Mouse (Mus musculus): Measurements from ENCODE around the gene Ihh. TPM values are rescaled to one million over a fixed set of nuclear protein-coding genes. Genes with fewer than 3 reads are reported as not detected.

Gene Ihh
- polyA plus RNA-seq, 1 experiment from 2014 or later, result 0.21 TPM

DNA sequence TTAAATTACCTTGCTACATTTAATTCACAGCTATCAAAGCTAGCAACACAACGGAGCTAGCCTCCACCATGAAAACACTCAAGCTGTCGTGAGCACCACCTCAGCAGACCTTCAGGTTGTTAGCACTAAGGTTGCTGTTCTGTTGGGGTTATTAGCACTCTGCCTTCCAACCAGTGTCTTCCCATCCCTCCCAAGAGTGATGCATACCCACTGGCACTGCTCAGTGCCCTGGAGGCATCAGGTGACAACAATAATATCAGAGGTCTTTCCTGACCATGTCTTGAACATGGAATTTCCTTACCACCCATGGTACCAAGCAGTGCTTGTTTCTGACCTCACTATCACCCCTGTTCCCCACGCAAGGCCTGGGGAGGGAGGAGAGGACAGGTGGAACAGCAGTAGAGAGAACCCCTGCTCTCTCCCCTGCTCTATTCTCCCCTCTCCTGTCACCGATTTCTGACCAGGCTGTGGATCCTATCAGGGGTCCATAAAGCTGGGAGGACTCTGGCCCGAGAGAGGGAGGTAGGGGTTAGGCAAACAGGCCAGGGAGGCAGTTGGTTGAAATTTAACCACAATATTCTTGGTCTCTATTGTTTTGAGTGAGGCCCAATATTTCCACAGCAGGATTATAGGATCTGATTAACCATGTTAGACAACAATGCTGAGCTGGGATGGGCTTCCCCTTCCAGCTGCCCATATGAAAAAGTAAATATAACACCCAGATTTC, 10.8 kb upstream of the Ihh start:
- no peak for ATAC-seq
- 67% methylated on average over 5 of the region's 5 CpGs for WGBS

GRCm38 (mm10) chr1:74961722-74962121, 10.2 kb upstream of the Ihh start:
- Histone ChIP-seq H3K4me1 (peaks cover 8% of the 10 kb centered on the region), H3K4me3 (no peak overlapping the region), H3K4me2 (no peak overlapping the region), H3K9ac (no peak overlapping the region), H3K36me3 (ENCODE audit: poor library complexity, severe bottlenecking) (no peaks in the 10 kb centered on the region), H3K9me3 (replicated peaks) (no peaks in the 10 kb centered on the region), H3K27ac (no peak overlapping the region), H3K27me3 (peaks cover 19% of the 10 kb centered on the region)
- 86% methylated on average over 7 of the region's 7 CpGs for WGBS
- no peak for ATAC-seq

More for the DNA sequence above, 10.8 kb upstream of the Ihh start:
- H3K27me3 ChIP-seq, result 0 out of 2 replicates have a peak, but pooled peaks cover 15% of the 10 kb centered on the region
- H3K9me3 ChIP-seq (replicated peaks), result no peaks in the 10 kb centered on the region
- no peak overlapping the region for H3K4me3 ChIP-seq
- no peaks in the 10 kb centered on the region for H3K36me3 ChIP-seq (ENCODE audit: poor library complexity, severe bottlenecking)
- H3K9ac ChIP-seq, result no peak overlapping the region
- H3K4me1 ChIP-seq, result peaks cover 8% of the 10 kb centered on the region
- no peak overlapping the region for H3K27ac ChIP-seq
- no peak overlapping the region for H3K4me2 ChIP-seq

GRCm38 (mm10) chr1:74960059-74960458, 8.6 kb upstream of the Ihh start:
- no peak overlapping the region for H3K27ac ChIP-seq
- no peak for ATAC-seq
- H3K4me2 ChIP-seq, result no peak overlapping the region
- H3K27me3 ChIP-seq, result peaks cover 31% of the 10 kb centered on the region
- no peak overlapping the region for H3K9ac ChIP-seq
- no peaks in the 10 kb centered on the region for H3K36me3 ChIP-seq (ENCODE audit: poor library complexity, severe bottlenecking)
- no peak overlapping the region for H3K4me3 ChIP-seq
- H3K9me3 ChIP-seq (replicated peaks), result no peaks in the 10 kb centered on the region
- H3K4me1 ChIP-seq, result peaks cover 5% of the 10 kb centered on the region
- WGBS, result 93% methylated on average over 7 of the region's 7 CpGs

- Histone ChIP-seq H3K9ac (peak overlapping the region; percentile 45), H3K4me2 (peak overlapping the region; percentile 63), H3K27ac (no peak overlapping the region), H3K4me1 (peaks cover 38% of the 10 kb centered on the region), H3K36me3 (ENCODE audit: poor library complexity, severe bottlenecking) (no peaks in the 10 kb centered on the region), H3K4me3 (peak overlapping the region; percentile 35), H3K27me3 (peaks cover 97% of the 10 kb centered on the region), H3K9me3 (replicated peaks) (no peaks in the 10 kb centered on the region)
- ATAC-seq, result 0 out of 2 replicates have a peak, but pooled peaks have one; percentile 27
- WGBS, result under 1% methylated on average over 68 of the region's 84 CpGs
Observed at GRCm38 (mm10) chr1:74950576-74951490, 639 bp downstream of the Ihh start.

DNA sequence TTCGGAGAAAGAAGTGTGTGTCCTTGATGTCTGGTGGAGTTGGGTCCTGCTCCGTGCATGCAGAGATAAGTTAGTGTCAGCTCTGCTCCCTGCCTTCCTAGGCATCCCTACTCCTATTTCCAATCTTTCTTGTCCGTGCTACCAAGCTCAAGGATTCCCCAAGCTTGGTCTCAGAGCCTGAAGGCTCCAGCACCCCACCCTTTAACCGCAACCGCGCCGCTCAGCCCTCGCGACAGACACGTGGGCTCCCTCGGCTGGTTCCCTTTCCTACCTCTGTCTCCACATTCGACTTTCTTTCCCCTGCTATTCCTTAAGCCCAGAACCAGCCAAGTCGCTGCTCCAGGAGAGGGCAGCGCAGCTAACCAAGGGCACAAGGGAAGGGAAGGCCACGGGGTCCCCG, 1.4 kb downstream of the Ihh start:
- Histone ChIP-seq H3K36me3 (ENCODE audit: poor library complexity, severe bottlenecking) (no peaks in the 10 kb centered on the region), H3K9me3 (replicated peaks) (no peaks in the 10 kb centered on the region), H3K27me3 (peaks cover 99% of the 10 kb centered on the region), H3K27ac (no peak overlapping the region), H3K4me2 (peak overlapping the region; percentile 63; the same call in 1 of the 2 replicates), H3K4me3 (no peak overlapping the region; the same call in 1 of the 2 replicates), H3K9ac (no peak overlapping the region), H3K4me1 (peaks cover 38% of the 10 kb centered on the region)
- ATAC-seq, result no peak
- 2% methylated on average over 16 of the region's 16 CpGs for WGBS

GRCm38 (mm10) chr1:74949666-74950050, 1.8 kb downstream of the Ihh start:
- no peak for ATAC-seq
- no peak overlapping the region for H3K4me2 ChIP-seq
- H3K4me1 ChIP-seq, result peaks cover 38% of the 10 kb centered on the region
- no peak overlapping the region for H3K4me3 ChIP-seq
- no peak overlapping the region for H3K9ac ChIP-seq
- WGBS, result 3% methylated on average over 24 of the region's 24 CpGs
- no peaks in the 10 kb centered on the region for H3K36me3 ChIP-seq (ENCODE audit: poor library complexity, severe bottlenecking)
- H3K27ac ChIP-seq, result no peak overlapping the region
- no peaks in the 10 kb centered on the region for H3K9me3 ChIP-seq (replicated peaks)
- peaks cover 99% of the 10 kb centered on the region for H3K27me3 ChIP-seq

GRCm38 (mm10) chr1:74948784-74949665, 2.4 kb downstream of the Ihh start:
- WGBS, result 1% methylated on average over 20 of the region's 20 CpGs
- Histone ChIP-seq H3K27ac (no peak overlapping the region), H3K27me3 (peaks cover 98% of the 10 kb centered on the region), H3K4me2 (peak overlapping the region; percentile 60), H3K4me1 (peaks cover 38% of the 10 kb centered on the region), H3K36me3 (ENCODE audit: poor library complexity, severe bottlenecking) (no peaks in the 10 kb centered on the region), H3K4me3 (0 out of 2 replicates have a peak overlapping the region, but pooled peaks have one; percentile 26), H3K9ac (no peak overlapping the region), H3K9me3 (replicated peaks) (no peaks in the 10 kb centered on the region)
- ATAC-seq, result no peak; the same call in 1 of the 2 replicates

GRCm38 (mm10) chr1:74947986-74948670, 3.3 kb downstream of the Ihh start:
- H3K4me1 ChIP-seq, result peaks cover 38% of the 10 kb centered on the region
- peak overlapping the region; percentile 26 for H3K4me3 ChIP-seq
- H3K4me2 ChIP-seq, result peak overlapping the region; percentile 60
- H3K36me3 ChIP-seq (ENCODE audit: poor library complexity, severe bottlenecking), result no peaks in the 10 kb centered on the region
- no peaks in the 10 kb centered on the region for H3K9me3 ChIP-seq (replicated peaks)
- no peak overlapping the region for H3K27ac ChIP-seq
- ATAC-seq, result no peak
- H3K9ac ChIP-seq, result peak overlapping the region; percentile 49; the same call in 1 of the 2 replicates
- 1% methylated on average over 41 of the region's 41 CpGs for WGBS
- peaks cover 97% of the 10 kb centered on the region for H3K27me3 ChIP-seq

- H3K27ac ChIP-seq, result no peak overlapping the region
- no peaks in the 10 kb centered on the region for H3K9me3 ChIP-seq (replicated peaks)
- H3K4me2 ChIP-seq, result no peak overlapping the region
- peaks cover 79% of the 10 kb centered on the region for H3K27me3 ChIP-seq
- H3K4me1 ChIP-seq, result no peaks in the 10 kb centered on the region
- H3K36me3 ChIP-seq (ENCODE audit: poor library complexity, severe bottlenecking), result no peaks in the 10 kb centered on the region
- no peak for ATAC-seq
- H3K4me3 ChIP-seq, result no peak overlapping the region
- 51% methylated on average over 12 of the region's 12 CpGs for WGBS
- H3K9ac ChIP-seq, result no peak overlapping the region
Observed at GRCm38 (mm10) chr1:74941651-74942360, 9.7 kb downstream of the Ihh start.

- H3K9ac ChIP-seq, result no peak overlapping the region
- no peak overlapping the region for H3K4me3 ChIP-seq
- H3K27ac ChIP-seq, result no peak overlapping the region
- no peaks in the 10 kb centered on the region; the same call in 1 of the 2 replicates for H3K4me1 ChIP-seq
- H3K4me2 ChIP-seq, result no peak overlapping the region
- H3K9me3 ChIP-seq (replicated peaks), result no peaks in the 10 kb centered on the region
- WGBS, result 8% methylated on average over 3 of the region's 3 CpGs
- no peaks in the 10 kb centered on the region for H3K36me3 ChIP-seq (ENCODE audit: poor library complexity, severe bottlenecking)
- peaks cover 63% of the 10 kb centered on the region for H3K27me3 ChIP-seq
- ATAC-seq, result no peak
Observed at GRCm38 (mm10) chr1:74939762-74940161, 11.7 kb downstream of the Ihh start.
